Mouse (Mus musculus) thymus, adult 2 months (tissue): ENCODE results near the gene Prkaa1.

Experiments used
- CTCF ChIP-seq: fragments of 200-500 bp; IDR thresholded peaks from 2 replicates; pipeline ENCODE4 v1.5.1; 2012; ENCODE audit warnings: mild to moderate bottlenecking, control low read depth, low read length, moderate library complexity, borderline replicate concordance; ENCODE audit not compliant: control insufficient read depth, poor library complexity, insufficient read depth; ENCODE audit errors: extremely low read depth
- POLR2A ChIP-seq: fragments of 200-500 bp; IDR thresholded peaks from 2 replicates; pipeline ENCODE4 v1.6.1; 2012; ENCODE audit warnings: mild to moderate bottlenecking, low read length, control low read depth, moderate library complexity; ENCODE audit not compliant: control insufficient read depth, poor library complexity, insufficient read depth; ENCODE audit errors: extremely low read depth

DNA sequence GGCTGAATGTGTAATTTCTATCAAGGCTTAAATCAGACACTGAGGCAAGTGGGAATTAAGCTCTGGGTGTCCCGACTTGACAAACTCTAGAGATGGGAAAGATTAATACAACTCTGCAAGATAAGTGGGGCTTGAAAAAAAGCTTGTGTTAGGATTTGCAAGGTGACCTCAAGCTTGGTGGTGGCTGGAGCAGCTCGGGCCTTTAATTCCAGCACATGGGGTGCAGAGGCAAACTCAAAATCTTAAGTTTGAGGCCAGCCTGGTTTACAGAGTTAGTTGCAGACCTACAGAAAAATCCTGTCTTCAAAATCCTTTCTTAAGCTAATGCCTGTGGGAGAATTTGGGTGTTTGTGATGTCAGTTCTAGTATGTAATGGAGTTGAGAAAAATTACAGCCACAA, 24.5 kb upstream of the Prkaa1 start:
- TF ChIP-seq POLR2A: no peak
- no peak for TF ChIP-seq CTCF
